Mouse (Mus musculus) lung, postnatal 25 days (tissue): ENCODE measurements around the gene Fbn1.

Experiments used
- DNase-seq: peaks from one replicate; pipeline ENCODE4 v3.0.0; 2022; ENCODE audit warnings: low spot score

Gene Fbn1

GRCm38 (mm10) chr2:125334163-125334562, 173.6 kb downstream of the Fbn1 start:
- DNase-seq: no peak

DNA sequence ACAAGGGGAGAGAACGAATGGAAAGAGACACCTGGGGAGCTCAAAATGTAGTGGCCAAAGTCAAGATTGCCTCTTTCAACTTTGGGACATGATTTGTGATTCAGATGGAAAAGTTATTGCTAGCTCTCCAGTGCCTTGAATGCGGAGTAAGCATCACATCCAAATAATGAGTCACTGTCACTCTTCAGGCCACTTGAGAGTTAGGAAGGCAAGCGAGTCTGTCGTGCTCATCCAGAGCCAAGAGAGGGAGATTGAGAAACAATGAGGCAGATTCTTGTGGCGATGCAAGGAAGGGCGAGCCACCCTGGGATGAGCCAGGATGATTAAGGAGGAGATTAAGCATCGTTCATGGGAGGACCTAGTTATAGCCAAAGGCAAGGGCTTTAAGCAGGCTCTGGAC, 176.2 kb downstream of the Fbn1 start:
- no peak for DNase-seq

DNA sequence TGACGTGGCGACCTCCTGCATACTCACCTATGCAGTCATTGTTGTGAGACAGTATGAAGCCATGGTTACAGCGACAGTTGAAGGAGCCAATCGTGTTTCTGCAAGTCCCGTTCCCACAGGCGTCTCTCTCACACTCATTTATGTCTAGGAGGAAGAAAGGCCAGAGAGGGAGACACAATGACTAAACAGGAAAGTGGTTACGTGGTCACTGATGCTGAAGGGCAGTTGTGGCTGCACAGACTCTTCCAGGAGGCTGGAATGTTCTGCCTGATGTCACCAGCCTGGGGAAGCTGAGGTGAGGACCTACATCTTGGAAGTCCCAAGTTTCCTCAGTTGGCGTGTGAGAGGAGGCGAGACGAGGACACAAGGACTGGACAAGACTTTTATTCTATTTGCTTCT, 177.3 kb downstream of the Fbn1 start:
- no peak for DNase-seq

DNA sequence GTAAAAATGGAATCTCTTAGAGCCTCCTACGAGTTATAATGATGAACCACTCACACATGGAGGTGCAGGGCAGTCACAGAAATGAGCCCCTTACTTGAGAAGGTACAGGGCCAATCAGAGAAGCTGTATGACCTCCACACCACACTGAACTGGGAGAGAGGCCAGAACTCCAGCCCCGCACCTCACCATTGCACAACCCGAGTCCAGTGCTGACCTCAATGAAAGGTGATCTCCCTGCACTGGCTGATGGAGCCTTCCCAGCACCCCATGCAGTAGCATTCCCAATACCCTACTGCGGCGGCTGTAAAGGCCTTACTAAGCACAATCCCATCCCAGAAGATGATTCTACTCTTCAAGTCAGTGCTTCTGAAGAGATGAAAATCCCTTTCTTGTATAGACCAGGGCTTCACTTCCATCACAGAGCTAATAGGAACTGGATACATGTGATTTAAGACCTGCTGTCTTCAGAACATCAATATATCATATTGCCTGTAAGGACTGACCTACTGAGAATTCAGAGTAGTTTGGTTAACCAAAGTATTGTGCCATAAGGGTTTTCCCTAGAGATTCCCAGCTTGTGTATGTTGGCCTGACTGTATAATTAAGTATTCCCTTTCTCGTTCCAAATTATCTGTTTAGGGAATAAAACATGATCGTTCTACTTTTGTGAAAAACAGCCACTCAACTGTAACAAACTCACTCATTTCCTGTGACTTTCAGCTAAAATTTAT, 182.5 kb downstream of the Fbn1 start:
- no peak for DNase-seq

- DNase-seq: no peak
These were observed 183.3 kb downstream of the Fbn1 start for GRCm38 (mm10) chr2:125324455-125324854.

GRCm38 (mm10) chr2:125323347-125323746, 184.4 kb downstream of the Fbn1 start:
- DNase-seq: no peak

DNA sequence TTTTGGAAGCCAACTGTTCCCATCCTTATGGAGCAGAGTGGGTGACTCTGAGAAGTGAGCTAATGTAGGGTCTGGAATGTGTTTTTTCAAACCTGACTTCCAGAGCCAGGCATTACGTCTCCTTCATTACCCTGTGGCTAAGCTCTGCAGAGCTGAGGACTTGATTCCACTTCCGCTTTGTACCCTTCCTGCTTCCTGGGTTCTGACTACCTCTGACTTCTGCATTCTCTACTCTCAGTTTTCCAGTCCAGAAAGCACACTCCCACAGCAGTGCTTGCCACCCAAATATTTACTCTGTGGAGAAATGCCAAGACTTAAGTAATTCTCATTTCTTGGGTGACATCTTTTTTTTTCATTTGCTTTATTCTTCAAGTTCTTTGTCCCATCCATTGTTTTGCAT, 185.2 kb downstream of the Fbn1 start:
- no peak for DNase-seq

DNA sequence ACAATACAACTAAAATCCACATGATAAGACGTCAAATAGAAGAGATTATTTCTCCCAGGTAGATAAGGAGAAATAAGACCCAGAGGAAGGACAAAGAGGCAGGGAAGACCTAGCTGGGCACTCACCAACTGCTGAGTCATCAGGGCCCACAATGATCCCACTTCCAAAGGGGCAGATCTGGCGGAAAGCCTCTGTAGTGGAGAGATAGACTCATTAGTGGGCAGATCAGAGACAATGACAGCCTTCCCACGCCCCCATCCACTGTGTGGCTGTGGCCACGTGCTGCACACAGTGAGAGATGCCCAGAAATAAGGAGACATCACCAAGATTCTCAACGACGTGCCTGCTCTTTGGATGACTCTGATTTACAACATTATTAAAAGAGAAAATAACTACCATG, 186.7 kb downstream of the Fbn1 start:
- DNase-seq: no peak

DNA sequence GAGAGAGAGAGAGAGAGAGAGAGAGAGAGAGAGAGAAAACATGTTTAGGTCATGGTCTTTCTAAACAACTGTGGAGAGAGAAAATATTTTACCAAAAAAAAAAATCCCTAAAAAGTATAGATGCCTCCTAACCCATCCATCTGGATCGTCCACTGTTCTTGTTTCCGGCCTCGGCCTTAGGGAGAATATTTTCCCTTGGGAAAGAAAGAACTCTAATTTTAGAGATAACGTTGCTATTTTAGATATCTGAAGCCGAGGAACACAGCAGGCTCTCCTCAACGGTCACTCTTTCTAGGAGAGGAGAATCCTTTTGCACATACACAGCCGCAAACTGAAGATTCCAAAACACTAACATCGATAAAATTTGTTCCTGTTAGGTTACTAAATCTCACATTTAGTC, 188.1 kb downstream of the Fbn1 start:
- no peak for DNase-seq

DNA sequence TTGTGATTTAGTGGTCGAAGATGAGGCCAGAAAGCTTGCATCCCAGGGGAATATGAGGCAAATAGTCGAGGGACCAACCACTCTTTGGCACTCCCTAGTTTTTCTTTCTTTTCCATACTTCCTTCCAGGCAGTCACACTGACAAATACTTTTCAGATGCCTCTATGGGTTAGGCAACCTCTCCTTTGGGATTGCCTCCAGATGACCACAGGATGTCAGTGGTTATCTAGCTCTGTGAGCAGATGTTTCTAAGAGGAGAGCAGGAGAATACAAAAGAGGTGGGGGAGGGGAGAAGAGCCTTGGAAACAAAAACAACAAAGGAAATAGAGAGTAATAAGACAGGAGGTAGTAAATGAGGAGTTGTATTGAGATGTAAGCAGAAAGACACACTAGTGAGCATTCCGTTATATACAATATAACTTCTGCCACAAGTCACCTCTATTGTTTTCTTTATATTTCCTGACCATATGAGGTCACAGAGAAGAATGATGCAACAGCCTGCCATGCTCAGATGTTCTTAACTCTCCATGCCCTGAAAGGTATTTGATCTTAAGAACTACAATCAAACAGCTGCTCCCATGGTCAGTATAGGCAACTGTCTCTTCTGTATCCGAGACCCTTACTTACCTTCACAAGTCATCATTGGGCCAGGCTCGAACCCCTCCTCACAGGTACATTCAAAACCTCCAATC, 189.3 kb downstream of the Fbn1 start:
- no peak for DNase-seq

DNA sequence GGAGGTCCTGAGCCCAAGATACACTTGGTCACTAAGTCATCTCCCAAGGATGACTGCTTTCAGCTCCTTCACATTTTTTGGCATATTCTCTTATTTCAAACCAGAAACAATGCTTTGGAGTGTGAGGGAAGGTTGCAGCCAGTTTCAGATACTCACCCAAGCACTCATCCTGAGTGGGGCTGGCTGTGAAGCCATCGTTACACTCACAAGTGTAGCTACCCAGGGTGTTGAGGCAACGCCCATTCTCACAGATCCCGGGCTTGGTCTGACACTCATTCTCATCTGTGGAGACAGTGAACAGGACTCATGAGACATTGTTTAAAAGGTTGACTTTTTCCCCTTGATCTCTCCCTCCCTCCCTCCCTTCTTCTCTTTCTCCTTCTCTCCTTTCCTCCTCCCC, 192.6 kb downstream of the Fbn1 start:
- no peak for DNase-seq

DNA sequence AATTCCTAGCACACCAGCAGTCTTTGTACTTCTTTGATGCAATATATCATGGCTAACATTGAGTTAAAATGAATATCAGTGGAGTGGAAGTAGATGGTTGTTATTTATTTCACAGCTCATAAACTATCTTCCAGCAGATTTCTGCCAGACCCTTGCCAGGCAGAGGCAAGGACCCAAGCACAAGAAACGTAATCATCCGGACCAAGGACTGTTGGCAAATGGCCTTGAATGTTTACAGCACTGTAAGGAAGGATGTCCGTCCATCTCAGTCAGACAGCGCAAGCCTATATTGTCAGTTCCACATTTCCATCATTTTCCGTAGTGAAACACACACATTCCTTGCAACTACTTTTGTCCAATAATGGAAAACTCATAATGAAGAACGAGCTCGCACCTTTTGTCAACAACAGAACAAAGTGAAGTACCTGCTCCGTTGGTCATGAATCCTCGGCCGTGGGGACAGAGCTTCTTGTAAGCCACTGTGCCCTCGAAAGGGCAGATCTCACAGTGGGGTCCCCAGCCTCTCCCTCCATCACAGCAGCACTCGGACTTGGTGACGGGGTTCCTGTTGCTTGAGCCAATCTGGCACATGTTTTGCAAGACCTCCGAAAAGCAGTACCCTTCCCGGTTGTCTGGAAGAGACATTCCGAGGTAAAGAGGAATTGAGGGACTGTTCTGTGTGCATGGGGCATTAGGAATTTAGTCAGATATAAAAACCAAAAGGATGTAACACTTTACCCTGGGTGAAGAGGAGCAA, 193.4 kb downstream of the Fbn1 start:
- DNase-seq: no peak

DNA sequence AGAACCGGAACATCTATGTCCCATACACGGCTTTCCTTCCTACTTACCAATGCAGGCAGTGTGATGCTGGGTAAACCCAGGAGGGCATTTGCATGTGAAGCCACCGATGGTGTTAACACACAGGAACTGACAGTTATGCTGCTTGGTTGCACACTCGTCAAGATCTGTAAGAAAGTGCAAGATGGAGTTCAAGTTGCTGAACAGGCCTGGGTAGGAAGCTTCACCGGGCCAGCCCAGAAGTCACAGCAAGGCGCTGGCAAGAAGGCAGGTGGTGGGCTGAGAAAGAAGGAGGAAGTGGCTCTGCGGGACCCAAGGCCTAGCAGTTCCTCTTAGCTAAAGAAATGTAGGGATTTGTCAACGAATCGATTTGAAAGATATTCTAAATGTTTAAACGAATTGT, 198.1 kb downstream of the Fbn1 start:
- no peak for DNase-seq

DNA sequence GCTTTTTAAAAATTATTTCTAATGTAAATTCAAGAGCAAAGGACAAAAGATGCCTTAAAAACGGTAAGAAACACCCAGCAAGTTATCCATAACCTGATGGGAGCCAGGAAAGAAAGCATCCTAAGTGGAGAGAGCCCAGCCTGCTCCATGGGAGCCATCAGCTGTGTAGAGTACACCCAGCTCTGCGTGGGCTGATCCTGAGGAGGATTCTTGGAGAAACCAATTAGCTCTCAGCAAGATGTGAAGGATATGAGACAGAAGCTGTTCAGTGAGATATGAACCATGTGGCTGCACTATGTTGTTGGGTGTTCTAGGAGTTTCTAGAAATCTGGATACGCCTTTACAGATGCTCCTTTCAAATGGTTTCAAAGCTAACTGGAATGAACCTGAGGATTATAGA, 202.1 kb downstream of the Fbn1 start:
- DNase-seq: no peak

- DNase-seq: no peak
These were observed 203.0 kb downstream of the Fbn1 start for GRCm38 (mm10) chr2:125304746-125305145.

DNA sequence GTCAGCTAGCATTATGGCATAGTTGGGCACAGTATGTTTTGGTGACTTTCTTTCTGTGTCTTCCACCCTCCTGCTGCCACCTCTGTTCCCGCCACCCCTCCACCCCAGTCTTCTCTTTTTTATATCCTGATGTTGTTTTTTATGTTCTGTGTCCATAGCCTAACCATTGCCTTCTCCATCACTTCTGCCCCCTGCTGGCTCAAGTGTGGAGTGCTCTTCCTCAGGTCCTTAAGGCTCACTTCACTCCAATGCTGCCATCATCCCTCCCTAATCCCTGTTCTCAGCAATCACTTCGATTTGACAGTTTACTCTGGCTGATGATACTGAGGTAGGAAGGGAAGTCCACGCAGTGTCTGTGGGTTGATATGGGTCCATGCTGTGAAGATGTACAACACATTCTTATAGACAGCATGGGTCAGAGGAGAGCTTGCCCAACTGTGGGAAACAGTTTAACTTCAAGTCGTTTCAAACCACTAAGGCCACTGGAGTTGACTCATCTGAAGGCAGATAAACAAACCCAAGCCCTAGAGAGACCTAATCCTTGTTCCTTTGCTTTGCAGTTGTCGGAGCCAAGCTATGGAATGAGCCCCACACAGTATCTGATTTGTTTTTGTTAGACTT, 203.9 kb downstream of the Fbn1 start:
- no peak for DNase-seq

GRCm38 (mm10) chr2:125302625-125302924, 205.2 kb downstream of the Fbn1 start:
- no peak for DNase-seq

GRCm38 (mm10) chr2:125301877-125302624, 205.7 kb downstream of the Fbn1 start:
- no peak for DNase-seq

DNA sequence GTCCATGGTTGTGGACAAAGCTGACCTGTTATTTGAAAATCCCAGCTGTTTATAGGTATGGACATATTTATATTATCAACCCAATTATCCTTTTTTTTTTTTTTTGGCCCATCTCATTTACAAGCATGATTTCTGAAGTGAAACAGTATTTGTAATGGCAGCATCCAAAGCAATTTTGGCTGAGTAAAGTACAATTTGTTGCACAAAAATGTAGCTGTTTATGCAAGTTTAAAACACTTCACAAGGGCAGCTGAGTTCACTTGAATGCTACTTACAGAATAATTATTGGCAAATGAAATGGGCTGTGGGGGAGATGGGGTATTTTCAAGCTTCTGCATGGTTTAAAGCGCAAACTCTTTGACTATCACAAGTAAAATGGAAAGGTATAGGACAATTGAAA, 209.0 kb downstream of the Fbn1 start:
- DNase-seq: no peak

- DNase-seq: no peak
These were observed 212.3 kb downstream of the Fbn1 start for GRCm38 (mm10) chr2:125295526-125295925.

GRCm38 (mm10) chr2:125293969-125294491, 213.8 kb downstream of the Fbn1 start:
- peak; percentile 29 for DNase-seq

DNA sequence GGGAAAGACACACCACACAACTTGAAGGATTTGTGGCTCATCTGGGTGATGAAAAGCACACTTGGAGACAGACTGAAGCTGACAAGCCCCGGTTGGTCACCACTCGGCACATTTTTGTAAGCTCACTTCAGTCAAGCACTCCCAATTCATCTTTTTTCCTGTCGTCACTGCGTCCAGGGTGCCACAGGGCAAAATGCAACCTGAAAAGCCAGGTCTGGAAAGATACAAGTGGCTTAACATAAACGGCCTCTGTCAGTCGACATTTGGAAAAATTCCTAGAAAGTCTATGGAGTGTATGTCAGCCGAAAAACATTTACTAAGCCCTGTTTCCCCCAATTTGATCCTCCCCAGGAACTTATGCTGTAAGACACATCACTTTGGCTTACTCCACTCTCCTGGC, 215.2 kb downstream of the Fbn1 start:
- DNase-seq: no peak
